Mouse (Mus musculus) erythroblast, embryonic 14.5 days (primary cell): Measurements from ENCODE around the gene H2al2a. TPM values are rescaled to one million over a fixed set of nuclear protein-coding genes. Genes with fewer than 3 reads are reported as not detected.
"Not testable (repeated sequence)": the region's sequence is repeated elsewhere in the genome, so short reads cannot be mapped to it uniquely, and the experiment has no call there.

ENCODE experiments used
- H3K27me3 ChIP-seq: 2 replicates; pipeline ENCODE4 v1.6.1; 2012; ENCODE audit warnings: inconsistent platforms; ENCODE audit not compliant: control insufficient read depth
- H3K36me3 ChIP-seq: 2 replicates; pipeline ENCODE4 v1.6.1; 2012; ENCODE audit warnings: mild to moderate bottlenecking, inconsistent platforms; ENCODE audit not compliant: control insufficient read depth
- H3K4me1 ChIP-seq: 2 replicates; pipeline ENCODE4 v1.6.1; 2012; ENCODE audit warnings: inconsistent platforms; ENCODE audit not compliant: control insufficient read depth
- H3K4me3 ChIP-seq: replicated peaks from 2 replicates; pipeline ENCODE3; 2012; ENCODE audit warnings: moderate library complexity, mild to moderate bottlenecking, inconsistent platforms
- H3K9me3 ChIP-seq: 2 replicates; pipeline ENCODE4 v1.6.1; 2012; ENCODE audit warnings: low read length, inconsistent platforms, mixed read lengths; ENCODE audit not compliant: control insufficient read depth
- GATA1 ChIP-seq: IDR thresholded peaks from 2 replicates; pipeline ENCODE4 v1.6.1; 2012; ENCODE audit warnings: low read length, inconsistent platforms, mixed read lengths
- TAL1 ChIP-seq: IDR thresholded peaks from 3 replicates; pipeline ENCODE4 v1.6.1; 2012; ENCODE audit warnings: low read length, inconsistent platforms, mixed read lengths
- polyA plus RNA-seq: library from polyadenylated mRNA; stranded (reverse); fragments of >175 nt; gene quantifications from 2 replicates; pipeline ENCODE4 v1.2.3, GENCODE M21; 2012

Gene H2al2a
- polyA plus RNA-seq, 1 experiment, result not detected

DNA sequence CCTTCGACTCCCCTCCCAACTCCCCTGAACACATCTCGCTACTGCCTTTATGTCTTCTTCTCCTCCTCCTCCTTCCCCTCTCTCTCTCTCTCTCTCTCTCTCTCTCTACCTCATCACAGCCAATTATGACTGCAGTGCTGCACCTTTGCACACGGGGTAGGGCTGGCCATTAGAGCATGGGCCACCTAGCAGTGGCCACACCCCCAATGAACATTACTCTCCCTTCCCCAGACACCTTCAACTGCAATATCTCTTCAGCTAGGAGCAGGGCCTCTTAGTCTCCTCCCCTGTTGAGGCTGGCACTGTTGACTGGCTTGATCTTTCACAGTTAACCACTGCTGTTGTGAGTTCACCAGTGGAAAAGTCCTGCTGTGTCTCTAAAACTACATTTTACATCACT, 10.1 kb downstream of the H2al2a start:
- Histone ChIP-seq H3K27me3 (no peaks in the 10 kb centered on the region), H3K36me3 (no peaks in the 10 kb centered on the region), H3K9me3 (no peaks in the 10 kb centered on the region), H3K4me1 (no peaks in the 10 kb centered on the region), H3K4me3 (no peak overlapping the region)
- TF ChIP-seq TAL1, result no peak
- no peak for TF ChIP-seq GATA1

DNA sequence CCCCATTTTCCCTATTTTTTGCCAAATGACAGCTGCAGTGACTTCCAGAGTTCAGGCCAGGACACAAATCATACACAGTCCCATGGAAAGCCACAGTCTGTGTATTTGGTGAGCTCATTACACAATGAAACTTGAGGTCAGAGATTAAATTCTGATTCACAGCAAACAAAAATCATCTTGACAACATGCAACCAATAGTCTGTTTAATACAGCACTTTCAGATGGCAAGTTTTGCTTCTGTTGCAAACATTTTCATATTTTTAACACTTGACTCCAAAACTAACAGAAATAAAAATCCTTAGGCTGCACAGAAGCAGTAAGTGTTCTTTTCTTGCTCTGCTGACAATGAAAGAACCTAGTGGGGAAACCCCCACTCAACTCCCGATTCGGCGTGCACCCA, 12.0 kb downstream of the H2al2a start:
- no peaks in the 10 kb centered on the region for H3K4me1 ChIP-seq
- TF ChIP-seq GATA1 (no peak), TAL1 (no peak)
- H3K36me3 ChIP-seq, result no peaks in the 10 kb centered on the region
- H3K4me3 ChIP-seq, result no peak overlapping the region
- H3K9me3 ChIP-seq, result no peaks in the 10 kb centered on the region
- H3K27me3 ChIP-seq, result no peaks in the 10 kb centered on the region

DNA sequence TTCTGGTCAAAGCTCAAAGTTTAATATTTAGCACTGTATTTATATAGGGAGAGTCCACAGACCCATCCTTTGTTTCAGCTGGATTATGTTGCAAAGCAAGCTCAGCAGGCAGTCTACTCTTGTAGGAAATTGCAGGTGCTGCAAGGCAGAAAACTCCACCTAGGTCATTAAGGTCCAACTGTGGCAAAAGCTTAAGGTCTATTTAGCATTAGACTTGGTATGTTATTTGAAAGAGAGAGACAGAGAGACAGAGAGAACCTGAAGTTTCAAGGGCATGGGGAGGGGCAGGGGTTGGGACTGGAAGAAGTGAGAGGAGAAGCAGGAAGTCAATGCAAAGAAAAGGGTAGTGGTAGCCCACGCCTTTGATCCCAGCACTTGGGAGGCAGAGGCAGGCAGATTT, 14.0 kb downstream of the H2al2a start:
- TF ChIP-seq GATA1 (no peak), TAL1 (no peak)
- Histone ChIP-seq H3K4me1 (no peaks in the 10 kb centered on the region), H3K9me3 (no peaks in the 10 kb centered on the region)

DNA sequence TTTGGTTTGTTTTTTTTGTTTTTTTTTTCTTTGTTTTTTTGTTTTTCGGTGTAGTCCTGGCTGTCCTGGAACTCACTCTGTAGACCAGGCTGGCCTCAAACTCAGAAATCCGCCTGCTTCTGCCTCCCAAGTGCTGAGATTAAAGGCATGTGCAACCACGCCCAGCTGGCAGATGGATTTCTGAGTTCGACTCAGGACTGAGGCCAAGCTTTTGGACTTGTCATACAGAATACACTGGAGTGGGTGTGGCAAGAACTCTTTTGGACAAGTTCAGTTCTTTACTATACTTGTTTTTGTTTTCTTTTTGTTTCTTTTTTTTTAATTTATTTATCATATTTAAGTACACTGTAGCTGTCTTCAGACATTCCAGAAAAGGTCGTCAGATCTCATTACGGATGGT, 18.1 kb downstream of the H2al2a start:
- Histone ChIP-seq H3K4me3 (no peak overlapping the region), H3K27me3 (no peaks in the 10 kb centered on the region), H3K36me3 (no peaks in the 10 kb centered on the region), H3K4me1 (no peaks in the 10 kb centered on the region), H3K9me3 (no peaks in the 10 kb centered on the region)
- TF ChIP-seq TAL1 (no peak), GATA1 (no peak)

More for the DNA sequence above, 14.0 kb downstream of the H2al2a start:
- no peaks in the 10 kb centered on the region for H3K27me3 ChIP-seq
- H3K36me3 ChIP-seq, result no peaks in the 10 kb centered on the region
- H3K4me3 ChIP-seq, result no peak overlapping the region

DNA sequence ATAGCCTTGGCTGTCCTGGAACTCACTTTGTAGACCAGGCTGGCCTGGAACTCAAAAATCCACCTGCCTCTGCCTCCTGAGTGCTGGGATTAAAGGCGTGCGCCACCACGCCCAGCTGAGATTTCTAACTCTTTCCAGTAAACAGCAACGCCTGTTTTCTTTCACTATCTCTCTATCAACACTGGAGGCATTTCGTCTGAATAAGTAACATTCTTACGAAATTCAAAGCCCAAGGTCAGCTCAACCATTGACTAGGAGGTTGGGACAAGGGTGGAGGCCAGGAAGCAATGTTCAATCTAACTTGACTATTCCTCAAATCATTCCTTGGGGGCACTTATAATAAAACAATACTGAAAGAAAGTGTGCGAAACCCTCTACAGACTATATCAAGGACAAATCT, 18.5 kb downstream of the H2al2a start:
- not testable (repeated sequence) for H3K27me3 ChIP-seq, H3K4me1 ChIP-seq, H3K9me3 ChIP-seq, H3K36me3 ChIP-seq, H3K4me3 ChIP-seq

DNA sequence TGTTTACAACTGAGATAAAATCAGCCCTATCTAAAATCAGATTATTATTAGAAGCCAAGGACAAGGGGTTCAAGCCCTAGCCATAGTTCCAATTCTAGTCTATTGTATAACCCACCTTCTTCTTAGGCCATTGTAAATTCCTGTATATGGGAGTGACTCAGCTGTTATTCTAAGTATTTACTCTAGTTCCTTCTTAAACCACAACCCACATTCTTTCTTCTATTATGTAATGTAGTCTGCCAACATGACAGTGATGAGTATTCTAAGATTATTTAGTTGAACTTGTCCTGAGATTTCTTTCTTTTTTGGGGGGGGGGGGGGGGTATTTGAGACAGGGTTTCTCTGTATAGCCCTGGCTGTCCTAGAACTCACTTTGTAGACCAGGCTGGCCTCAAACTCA, 19.1 kb downstream of the H2al2a start:
- H3K4me3 ChIP-seq, H3K27me3 ChIP-seq, H3K4me1 ChIP-seq: not testable (repeated sequence)

DNA sequence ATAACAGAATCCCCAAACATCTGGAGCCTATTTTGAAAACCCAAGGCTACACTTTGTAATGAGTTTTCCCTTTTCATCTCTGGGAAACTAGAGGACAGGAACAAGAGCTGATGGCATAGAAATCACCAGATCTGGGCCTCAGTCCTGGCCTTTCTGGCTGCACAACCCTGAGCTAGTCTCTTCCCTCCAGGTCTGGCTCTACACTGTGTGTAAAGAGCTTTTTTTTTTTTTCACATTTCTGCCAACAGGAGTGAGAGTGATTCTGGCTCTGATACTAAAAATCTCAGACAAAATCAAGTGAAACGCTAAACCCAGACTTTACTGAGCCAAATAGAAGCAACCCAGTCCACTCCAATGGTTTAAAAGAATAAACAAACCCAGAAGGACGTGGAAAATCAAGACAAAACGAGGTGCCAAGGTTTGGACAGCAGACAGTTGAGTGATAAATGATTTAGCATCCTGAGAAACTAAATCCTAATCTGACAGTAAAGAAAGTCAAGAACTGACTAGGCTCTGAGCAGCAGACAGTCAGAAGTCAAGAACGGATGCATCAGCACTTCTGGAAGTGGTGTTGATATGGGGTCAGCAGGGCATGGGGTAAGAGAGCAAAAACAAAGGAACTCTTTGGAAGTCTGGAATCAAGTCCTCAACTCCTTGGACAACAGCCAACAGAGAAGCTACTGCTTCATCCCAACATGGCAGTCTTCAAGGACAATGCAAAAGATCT, 21.0 kb downstream of the H2al2a start:
- H3K36me3 ChIP-seq, result no peaks in the 10 kb centered on the region
- H3K4me3 ChIP-seq, result no peak overlapping the region
- H3K4me1 ChIP-seq, result no peaks in the 10 kb centered on the region
- no peaks in the 10 kb centered on the region for H3K9me3 ChIP-seq
- no peak for TF ChIP-seq TAL1
- no peaks in the 10 kb centered on the region for H3K27me3 ChIP-seq

More for the DNA sequence above, 19.1 kb downstream of the H2al2a start:
- H3K9me3 ChIP-seq, H3K36me3 ChIP-seq: not testable (repeated sequence)

DNA sequence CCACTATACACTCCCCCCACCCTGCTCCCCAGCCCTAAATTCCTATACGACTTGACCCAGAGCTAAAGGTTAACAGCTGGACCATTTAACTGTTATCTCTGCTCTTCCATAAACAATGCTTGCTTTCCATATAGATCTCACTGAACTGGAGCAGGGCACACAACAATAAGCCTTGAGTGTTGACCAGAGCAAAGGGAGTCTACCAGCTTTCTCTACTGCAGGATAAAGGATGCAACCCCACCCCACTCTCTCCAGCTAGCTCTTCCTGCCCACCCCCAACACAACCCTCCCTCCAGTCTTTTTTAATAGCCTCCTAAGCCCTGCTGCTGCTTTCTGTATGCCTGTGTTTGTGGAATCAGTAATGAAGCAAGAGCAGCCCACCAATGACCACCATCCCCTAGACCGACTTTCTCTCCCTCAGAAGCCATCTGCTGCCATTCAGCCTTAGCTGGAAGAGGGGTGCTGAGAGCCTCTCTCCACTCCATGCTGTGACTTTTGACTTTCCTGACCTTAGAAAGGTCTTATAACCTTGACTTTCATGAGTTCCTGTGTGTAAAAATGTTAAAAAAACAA, 22.8 kb downstream of the H2al2a start:
- Histone ChIP-seq H3K4me1 (no peaks in the 10 kb centered on the region), H3K9me3 (no peaks in the 10 kb centered on the region), H3K27me3 (no peaks in the 10 kb centered on the region), H3K36me3 (no peaks in the 10 kb centered on the region), H3K4me3 (no peak overlapping the region)
- TF ChIP-seq TAL1, result no peak
- no peak for TF ChIP-seq GATA1

DNA sequence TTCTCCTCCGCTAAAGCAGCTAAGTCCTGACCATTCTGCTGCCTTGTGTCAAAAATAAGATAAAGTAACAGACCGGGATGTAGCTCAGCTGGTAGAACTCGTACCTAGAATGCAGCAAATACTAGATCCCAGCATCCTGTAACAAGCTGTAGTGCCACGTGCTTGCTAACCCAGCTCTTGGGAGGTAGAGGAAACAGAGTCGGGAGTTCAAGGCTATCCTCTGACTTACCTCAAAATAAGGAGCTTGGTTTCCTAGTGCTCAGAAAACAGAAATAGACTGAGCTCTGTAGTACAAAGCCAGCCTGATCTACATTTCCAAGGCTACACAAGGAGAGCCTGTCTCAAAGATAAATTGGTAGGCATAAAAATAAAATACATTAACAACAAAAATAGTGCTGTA, 23.5 kb downstream of the H2al2a start:
- no peak overlapping the region for H3K4me3 ChIP-seq
- H3K36me3 ChIP-seq, result no peaks in the 10 kb centered on the region
- no peaks in the 10 kb centered on the region for H3K27me3 ChIP-seq
- TF ChIP-seq TAL1, result no peak
- no peak for TF ChIP-seq GATA1
- no peaks in the 10 kb centered on the region for H3K4me1 ChIP-seq
- no peaks in the 10 kb centered on the region for H3K9me3 ChIP-seq

DNA sequence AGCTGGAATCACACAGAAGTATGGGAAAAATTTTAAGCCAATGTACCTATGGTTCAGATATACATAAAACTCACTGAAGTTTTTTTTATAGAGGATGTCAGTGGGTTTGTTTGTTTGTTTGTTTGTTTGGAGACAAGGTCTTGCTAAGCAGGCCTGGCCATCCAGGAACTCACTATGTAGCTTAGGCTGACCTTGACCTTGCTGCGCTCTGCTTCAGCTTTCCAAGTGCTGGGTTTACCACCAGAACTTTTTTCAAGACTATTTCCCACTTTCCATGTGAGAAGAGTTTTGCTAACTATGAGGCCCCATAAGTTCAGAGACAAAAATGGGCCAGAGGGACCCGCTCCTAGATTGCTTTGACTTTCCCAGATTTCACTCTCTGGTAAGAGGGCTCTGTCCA, 23.9 kb downstream of the H2al2a start:
- Histone ChIP-seq H3K36me3 (no peaks in the 10 kb centered on the region), H3K27me3 (no peaks in the 10 kb centered on the region), H3K4me3 (no peak overlapping the region), H3K9me3 (no peaks in the 10 kb centered on the region), H3K4me1 (no peaks in the 10 kb centered on the region; the same call in 1 of the 2 replicates)
- TF ChIP-seq GATA1 (no peak), TAL1 (no peak)
